11 mouse cellular contexts compared by ENCODE assay signal in genomic region chr16:18378489-18378888, GRCm38 (mm10).
"Had no signal": no experiment of that assay in that cellular context is flagged by ENCODE, and none has a peak within 500 bp of the region (broad histone marks: within the 10 kb centered on the region; RNA-seq: fewer than 3 reads in every experiment).

No protein-coding gene starts in this region.

- H3K9ac ChIP-seq: limb, embryonic 12.5 days; liver, embryonic 14.5 days; neural tube, embryonic 12.5 days had no signal

- H3K4me3 ChIP-seq: layer of hippocampus, adult 2 months; limb, embryonic 12.5 days; neural tube, embryonic 12.5 days had no signal

- H3K27ac ChIP-seq: layer of hippocampus, adult 2 months; limb, embryonic 12.5 days; liver, embryonic 14.5 days; neural tube, embryonic 12.5 days; stomach, postnatal 0 days had no signal

- H3K36me3 ChIP-seq: limb, embryonic 12.5 days; neural tube, embryonic 12.5 days had no signal

- DNase-seq: liver; lung, adult 2 months; lung, postnatal 36 days had no signal

- H3K4me2 ChIP-seq: limb, embryonic 12.5 days; neural tube, embryonic 12.5 days had no signal

- H3K9me3 ChIP-seq: limb, embryonic 12.5 days; neural tube, embryonic 12.5 days had no signal

- H3K27me3 ChIP-seq: limb, embryonic 12.5 days; neural tube, embryonic 12.5 days had no signal

- ATAC-seq: inflammation-experienced regulatory T-cells, adult 6 months; intestine, postnatal 0 days; lung, postnatal 0 days had no signal
